Mouse (Mus musculus) hindbrain, embryonic 13.5 days (tissue): Measurements from ENCODE around the gene Psmg4. TPM values are rescaled to one million over a fixed set of nuclear protein-coding genes. Genes with fewer than 3 reads are reported as not detected.

Source experiments
- ATAC-seq: fragments of 200-750 bp; cut with Nextera tagmentation; 2 replicates; pipeline ENCODE4 v1.8.0; 2017; ENCODE audit warnings: moderate TSS enrichment; ENCODE audit not compliant: low FRiP score
- H3K27ac ChIP-seq: fragments of 300-500 bp; sonication (generic); 2 replicates; pipeline ENCODE4 v1.5.1; 2015; ENCODE audit warnings: inconsistent platforms, mild to moderate bottlenecking, moderate library complexity
- H3K27me3 ChIP-seq: fragments of 300-500 bp; sonication (generic); 2 replicates; pipeline ENCODE4 v1.6.1; 2015; ENCODE audit warnings: mild to moderate bottlenecking, inconsistent platforms
- H3K36me3 ChIP-seq: fragments of 300-500 bp; sonication (generic); 2 replicates; pipeline ENCODE4 v1.6.1; 2015; ENCODE audit warnings: mild to moderate bottlenecking, inconsistent platforms
- H3K4me1 ChIP-seq: fragments of 300-500 bp; sonication (generic); replicated peaks from 2 replicates; pipeline ENCODE4 v1.6.1; 2015; ENCODE audit warnings: inconsistent platforms
- H3K4me2 ChIP-seq: fragments of 300-500 bp; sonication (generic); 2 replicates; pipeline ENCODE4 v1.6.1; 2015; ENCODE audit warnings: inconsistent platforms, mild to moderate bottlenecking, moderate library complexity
- H3K4me3 ChIP-seq: fragments of 300-500 bp; sonication (generic); 2 replicates; pipeline ENCODE4 v1.5.1; 2015; ENCODE audit warnings: mild to moderate bottlenecking, inconsistent platforms
- H3K9ac ChIP-seq: fragments of 300-500 bp; sonication (generic); 2 replicates; pipeline ENCODE4 v1.6.1; 2015; ENCODE audit warnings: mild to moderate bottlenecking, inconsistent platforms
- H3K9me3 ChIP-seq: fragments of 300-500 bp; sonication (generic); 2 replicates; pipeline ENCODE4 v1.6.1; 2016; ENCODE audit warnings: inconsistent platforms
- WGBS: fragments of 180-500 bp; shearing (Covaris S2); methylation state at CpG from one replicate; pipeline ENCODE4 v1.1.7; 2015; 5-methylcytosine and 5-hydroxymethylcytosine counted together
- polyA plus RNA-seq: library from polyadenylated mRNA; unstranded; fragments of >200 nt; fragmentation: Nextera tagmentation; extraction: Ambion mirVana; gene quantifications from 2 replicates; pipeline ENCODE4 v1.2.1, GENCODE M21; 2015

Psmg4 gene
- polyA plus RNA-seq, 1 experiment from 2014 or later: 94.4 TPM

DNA sequence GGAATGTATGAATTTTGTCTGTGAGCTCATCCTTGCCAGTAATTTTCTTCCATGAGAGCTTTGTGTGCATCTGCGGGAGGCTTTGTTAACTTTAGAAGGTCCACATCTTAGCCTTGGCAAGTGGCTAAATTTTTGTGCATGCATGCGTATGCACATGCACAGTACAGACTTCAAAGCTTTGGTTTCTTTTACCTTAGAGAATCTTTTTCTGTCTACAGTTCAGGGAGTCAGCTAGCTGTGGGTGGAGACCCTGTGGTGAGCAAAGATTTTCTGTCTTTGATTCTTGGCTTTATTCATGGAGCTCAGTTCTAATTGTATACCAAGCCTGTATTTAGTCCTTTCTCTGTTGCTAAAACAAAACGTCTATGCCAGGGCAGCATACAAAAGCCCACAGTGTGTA, 56.0 kb downstream of the Psmg4 start:
- Histone ChIP-seq H3K4me2 (no peak overlapping the region), H3K36me3 (peaks cover 16% of the 10 kb centered on the region), H3K9ac (no peak overlapping the region), H3K27ac (no peak overlapping the region), H3K4me1 (peaks cover 9% of the 10 kb centered on the region), H3K4me3 (no peak overlapping the region), H3K9me3 (no peaks in the 10 kb centered on the region), H3K27me3 (no peaks in the 10 kb centered on the region)
- no peak for ATAC-seq
- WGBS: 74% methylated on average over 3 of the region's 3 CpGs

DNA sequence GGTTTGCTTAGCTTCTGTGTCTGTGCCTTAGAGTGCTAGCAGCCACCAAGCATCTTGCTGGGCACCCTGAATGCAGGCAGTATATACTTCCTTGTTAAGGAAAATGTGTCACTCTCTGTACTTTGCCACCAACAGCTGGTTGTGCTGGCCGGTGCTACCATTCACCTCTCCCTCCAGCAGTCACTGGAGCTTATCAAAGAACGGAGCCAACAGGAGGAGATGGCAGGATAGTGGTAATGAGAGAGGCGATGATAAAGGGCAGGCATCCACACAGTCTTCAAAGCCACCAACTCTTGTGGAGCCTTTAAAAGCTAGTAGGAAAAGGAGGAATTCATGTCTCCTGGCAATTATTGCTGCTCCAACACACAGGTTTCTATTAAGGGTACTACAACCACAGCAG, 57.0 kb downstream of the Psmg4 start:
- Histone ChIP-seq H3K4me3 (no peak overlapping the region), H3K27ac (no peak overlapping the region), H3K9me3 (no peaks in the 10 kb centered on the region), H3K4me1 (peaks cover 17% of the 10 kb centered on the region), H3K36me3 (peaks cover 16% of the 10 kb centered on the region), H3K4me2 (no peak overlapping the region), H3K27me3 (no peaks in the 10 kb centered on the region), H3K9ac (no peak overlapping the region)
- WGBS: 84% methylated on average over 3 of the region's 3 CpGs
- no peak for ATAC-seq

- Histone ChIP-seq H3K4me2 (no peak overlapping the region), H3K4me3 (no peak overlapping the region), H3K4me1 (peaks cover 40% of the 10 kb centered on the region), H3K27me3 (no peaks in the 10 kb centered on the region), H3K36me3 (peaks cover 10% of the 10 kb centered on the region), H3K9me3 (no peaks in the 10 kb centered on the region), H3K27ac (peak overlapping the region; percentile 71), H3K9ac (no peak overlapping the region)
- ATAC-seq: no peak
- 41% methylated on average over 7 of the region's 7 CpGs for WGBS
These were observed 60.2 kb downstream of the Psmg4 start for GRCm38 (mm10) chr13:34222985-34223384.

GRCm38 (mm10) chr13:34226940-34227339, 64.2 kb downstream of the Psmg4 start:
- Histone ChIP-seq H3K27ac (no peak overlapping the region), H3K4me3 (no peak overlapping the region), H3K4me1 (peaks cover 45% of the 10 kb centered on the region), H3K4me2 (no peak overlapping the region), H3K9me3 (no peaks in the 10 kb centered on the region), H3K36me3 (no peaks in the 10 kb centered on the region), H3K27me3 (no peaks in the 10 kb centered on the region), H3K9ac (no peak overlapping the region)
- no peak for ATAC-seq
- WGBS: 9% methylated on average over 1 of the region's 1 CpGs

Other genes starting within 250 kb of the Psmg4 start
- 9.0 and 10.3 TPM in 2 replicates for gene Nqo2, start 198.3 kb upstream of the Psmg4 start, polyA plus RNA-seq
- gene Ripk1, start 160.6 kb upstream of the Psmg4 start, polyA plus RNA-seq: 6.1 and 6.6 TPM in 2 replicates
- gene Serpinb6a, start 160.2 kb upstream of the Psmg4 start, polyA plus RNA-seq: 37.4 and 38.7 TPM in 2 replicates
- gene Bphl, start 125.4 kb upstream of the Psmg4 start, polyA plus RNA-seq: 34.9 and 39.8 TPM in 2 replicates
- 1,972 and 2,142 TPM in 2 replicates for gene Tubb2a, start 85.0 kb upstream of the Psmg4 start, polyA plus RNA-seq
- 795 and 852 TPM in 2 replicates for gene Tubb2b, start 32.5 kb upstream of the Psmg4 start, polyA plus RNA-seq
- 12.7 and 12.8 TPM in 2 replicates for gene Slc22a23, start 182.2 kb downstream of the Psmg4 start, polyA plus RNA-seq